Mouse (Mus musculus) liver, embryonic 14.5 days (tissue): ENCODE data around the gene Sostdc1. TPM values are rescaled to one million over a fixed set of nuclear protein-coding genes. Genes with fewer than 3 reads are reported as not detected.
A peak's percentile ranks its signal among the peaks of the same experiment; 100 is the strongest.

Source experiments
- ATAC-seq: fragments of 200-750 bp; cut with Nextera tagmentation; 2 replicates; pipeline ENCODE4 v1.8.0; 2017; ENCODE audit warnings: moderate number of reproducible peaks, mild to moderate bottlenecking, moderate library complexity; ENCODE audit not compliant: insufficient read depth
- DNase-seq, 3 experiments: peaks; one replicate each; pipeline ENCODE4 v3.0.0-alpha.2; 2012 to 2013; ENCODE audit warnings: low read depth in 3 of 3, low spot score in 3 of 3
- H3K27ac ChIP-seq: fragments of 300-500 bp; sonication (generic); 2 replicates; pipeline ENCODE4 v1.5.1; 2014; ENCODE audit warnings: moderate library complexity, mild to moderate bottlenecking, control low read depth, inconsistent platforms
- H3K27me3 ChIP-seq: fragments of 300-500 bp; sonication (generic); 2 replicates; pipeline ENCODE4 v1.6.1; 2014; ENCODE audit warnings: mild to moderate bottlenecking, low read length, moderate library complexity; ENCODE audit not compliant: control insufficient read depth, insufficient read depth
- H3K36me3 ChIP-seq: fragments of 300-500 bp; sonication (generic); replicated peaks from 2 replicates; pipeline ENCODE4 v1.6.1; 2014; ENCODE audit warnings: low read depth; ENCODE audit not compliant: control insufficient read depth, insufficient read depth
- H3K4me1 ChIP-seq, 2 experiments: fragments of 200-500 bp in 1 of 2; fragments of 300-500 bp in 1 of 2; sonication (generic) in 1 of 2; replicated peaks; 2 replicates each; pipeline ENCODE4 v1.6.1; 2012 to 2014; ENCODE audit warnings: antibody characterized with exemption in 1 of 2, inconsistent platforms in 1 of 2, low read length in 1 of 2; ENCODE audit not compliant: control insufficient read depth in 2 of 2, insufficient read depth in 2 of 2
- H3K4me2 ChIP-seq: fragments of 300-500 bp; sonication (generic); 2 replicates; pipeline ENCODE4 v1.6.1; 2014; ENCODE audit warnings: low read depth, mild to moderate bottlenecking, control low read depth, moderate library complexity
- H3K4me3 ChIP-seq, 2 experiments: fragments of 200-500 bp in 1 of 2; fragments of 300-500 bp in 1 of 2; sonication (generic) in 1 of 2; 2 replicates each; pipeline ENCODE4 v1.5.1; 2012 to 2014; ENCODE audit warnings: low read depth in 2 of 2, low read length in 2 of 2, mild to moderate bottlenecking in 2 of 2, control low read depth in 1 of 2, inconsistent platforms in 1 of 2, moderate library complexity in 1 of 2; ENCODE audit not compliant: insufficient read depth in 1 of 2
- H3K9ac ChIP-seq: fragments of 300-500 bp; sonication (generic); replicated peaks from 2 replicates; pipeline ENCODE4 v1.6.1; 2014; ENCODE audit warnings: mild to moderate bottlenecking, control low read depth, moderate library complexity
- H3K9me3 ChIP-seq: fragments of 300-500 bp; sonication (generic); 2 replicates; pipeline ENCODE4 v1.6.1; 2016; ENCODE audit warnings: low read length, mixed read lengths; ENCODE audit not compliant: control insufficient read depth
- CTCF ChIP-seq: IDR thresholded peaks from 2 replicates; pipeline ENCODE4 v1.5.1; 2016; ENCODE audit warnings: antibody characterized with exemption, low read depth, control low read depth
- EP300 ChIP-seq: IDR thresholded peaks from 2 replicates; pipeline ENCODE4 v1.6.1; 2016; ENCODE audit warnings: antibody characterized with exemption, low read depth
- WGBS: fragments of 180-500 bp; shearing (Covaris S2); extraction: QIAGEN DNeasy Blood & Tissue Kit; methylation state at CpG from one replicate; pipeline ENCODE4 v1.1.7; 2014; ENCODE audit not compliant: insufficient replicate concordance; 5-methylcytosine and 5-hydroxymethylcytosine counted together
- polyA plus RNA-seq, 2 experiments: library from polyadenylated mRNA; depleted of rRNA in 1 of 2; stranded (reverse) in 1 of 2; unstranded in 1 of 2; fragments of >200 nt; fragmentation: Nextera tagmentation in 1 of 2; extraction: Ambion mirVana in 1 of 2; gene quantifications; 2 replicates each; pipeline versions ENCODE4 v1.2.1 to v1.2.3; 2012 to 2014

Gene Sostdc1
- polyA plus RNA-seq, 2 experiments: 0.05 to 0.07 TPM

DNA sequence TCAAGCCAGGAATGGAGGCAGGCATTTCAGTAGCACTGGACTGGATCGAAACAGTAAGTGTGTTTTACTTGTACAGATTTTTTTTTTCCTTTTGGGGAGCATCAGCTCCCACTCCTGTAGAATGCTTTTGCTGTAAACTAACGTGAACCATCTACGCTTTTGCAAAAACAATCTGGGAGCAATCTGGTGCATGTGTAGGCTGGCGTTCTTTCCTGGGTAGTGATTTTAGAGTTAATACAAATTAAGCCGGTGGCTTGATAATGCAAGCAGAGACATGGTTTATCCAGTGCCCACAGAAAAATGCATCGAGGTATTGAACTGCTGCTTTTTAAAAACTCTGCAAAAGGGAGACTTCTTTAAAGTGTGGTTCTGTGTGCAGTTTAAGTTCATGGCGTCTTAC is 507 bp downstream of the Sostdc1 start:
- no peaks in the 10 kb centered on the region for H3K9me3 ChIP-seq
- DNase-seq: no peak
- no peak overlapping the region for H3K27ac ChIP-seq
- no peaks in the 10 kb centered on the region for H3K36me3 ChIP-seq
- no peak overlapping the region for H3K9ac ChIP-seq
- TF ChIP-seq CTCF: no peak
- no peak for TF ChIP-seq EP300
- ATAC-seq: no peak
- no peaks in the 10 kb centered on the region for H3K4me1 ChIP-seq
- H3K4me2 ChIP-seq: no peak overlapping the region
- WGBS: 66% methylated on average over 7 of the region's 7 CpGs
- H3K4me3 ChIP-seq: no peak overlapping the region
- peaks cover 3% of the 10 kb centered on the region; the same call in 1 of the 2 replicates for H3K27me3 ChIP-seq

DNA sequence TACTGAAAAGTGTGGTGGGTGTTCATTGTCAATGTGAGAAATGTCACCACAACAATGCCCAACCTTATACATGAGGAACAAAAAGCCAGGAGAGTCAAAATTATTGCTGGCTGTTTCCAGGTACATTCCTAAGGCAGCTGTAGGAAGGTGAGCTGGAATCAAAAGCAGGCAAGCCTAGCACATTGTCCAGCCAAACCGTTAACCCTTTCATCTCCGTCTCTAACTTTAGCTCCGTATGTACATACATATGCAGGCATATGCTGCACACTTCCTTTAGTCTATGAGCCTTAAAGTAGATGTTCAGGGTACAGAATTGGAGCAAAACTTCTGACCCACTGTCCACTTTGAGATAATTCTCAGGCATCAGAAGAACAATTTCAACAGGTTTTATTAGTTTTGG is 1.6 kb downstream of the Sostdc1 start:
- H3K36me3 ChIP-seq: no peaks in the 10 kb centered on the region
- no peaks in the 10 kb centered on the region for H3K4me1 ChIP-seq
- TF ChIP-seq EP300 (no peak), CTCF (no peak)
- no peak for ATAC-seq
- H3K9ac ChIP-seq: no peak overlapping the region
- no peak for DNase-seq
- H3K9me3 ChIP-seq: no peaks in the 10 kb centered on the region
- H3K4me2 ChIP-seq: no peak overlapping the region
- H3K27me3 ChIP-seq: peaks cover 3% of the 10 kb centered on the region; the same call in 1 of the 2 replicates
- no peak overlapping the region for H3K4me3 ChIP-seq
- no peak overlapping the region for H3K27ac ChIP-seq
- WGBS: 76% methylated on average over 3 of the region's 3 CpGs

DNA sequence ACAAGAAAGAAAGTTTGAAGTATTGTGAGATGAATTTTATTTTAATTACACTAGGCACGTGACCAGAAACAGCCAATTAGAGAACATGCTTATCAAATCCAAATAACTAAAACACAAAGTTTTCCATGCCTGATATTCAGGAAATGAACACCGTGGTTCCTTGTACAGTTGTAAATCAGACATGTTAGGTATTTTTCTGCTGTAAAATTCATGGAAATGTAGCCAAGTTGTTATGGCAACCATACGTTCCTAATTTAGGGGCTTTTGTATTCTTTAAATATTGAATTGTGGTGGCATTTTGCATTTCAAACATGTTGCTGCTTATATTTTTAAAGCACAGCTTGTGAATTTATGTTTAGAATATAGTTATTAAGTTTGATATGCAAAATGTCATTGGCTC is 2.1 kb downstream of the Sostdc1 start:
- Histone ChIP-seq H3K4me3 (no peak overlapping the region), H3K4me2 (no peak overlapping the region), H3K4me1 (no peaks in the 10 kb centered on the region), H3K9me3 (no peaks in the 10 kb centered on the region), H3K27me3 (peaks cover 3% of the 10 kb centered on the region; the same call in 1 of the 2 replicates), H3K36me3 (no peaks in the 10 kb centered on the region), H3K9ac (no peak overlapping the region), H3K27ac (no peak overlapping the region)
- TF ChIP-seq CTCF: no peak
- no peak for TF ChIP-seq EP300
- 59% methylated on average over 3 of the region's 3 CpGs for WGBS
- no peak for DNase-seq
- ATAC-seq: no peak

DNA sequence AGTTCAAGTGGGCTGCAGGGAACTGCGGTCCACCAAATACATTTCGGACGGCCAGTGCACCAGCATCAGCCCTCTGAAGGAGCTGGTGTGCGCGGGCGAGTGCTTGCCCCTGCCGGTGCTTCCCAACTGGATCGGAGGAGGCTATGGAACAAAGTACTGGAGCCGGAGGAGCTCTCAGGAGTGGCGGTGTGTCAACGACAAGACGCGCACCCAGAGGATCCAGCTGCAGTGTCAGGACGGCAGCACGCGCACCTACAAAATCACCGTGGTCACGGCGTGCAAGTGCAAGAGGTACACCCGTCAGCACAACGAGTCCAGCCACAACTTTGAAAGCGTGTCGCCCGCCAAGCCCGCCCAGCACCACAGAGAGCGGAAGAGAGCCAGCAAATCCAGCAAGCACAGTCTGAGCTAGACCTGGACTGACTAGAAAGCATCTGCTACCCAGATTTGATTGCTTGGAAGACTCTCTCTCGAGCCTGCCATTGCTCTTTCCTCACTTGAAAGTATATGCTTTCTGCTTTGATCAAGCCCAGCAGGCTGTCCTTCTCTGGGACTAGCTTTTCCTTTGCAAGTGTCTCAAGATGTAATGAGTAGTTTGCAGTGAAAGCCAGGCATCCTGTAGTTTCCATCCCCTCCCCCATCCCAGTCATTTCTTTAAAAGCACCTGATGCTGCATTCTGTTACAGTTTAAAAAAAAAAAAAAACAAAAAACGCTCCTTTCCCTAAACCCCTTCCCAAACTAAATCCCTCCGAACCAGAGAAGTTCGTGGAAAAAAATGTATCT is 3.3 kb downstream of the Sostdc1 start:
- H3K9ac ChIP-seq: no peak overlapping the region
- no peak for TF ChIP-seq EP300
- peak overlapping the region; percentile 5 to 17; a peak in 3 of 4 replicates for H3K4me3 ChIP-seq
- H3K27me3 ChIP-seq: peaks cover 3% of the 10 kb centered on the region; the same call in 1 of the 2 replicates
- H3K4me1 ChIP-seq: no peaks in the 10 kb centered on the region
- DNase-seq (peak in 1 of 3 experiments; percentile 1), ATAC-seq (no peak)
- 4% methylated on average over 30 of the region's 30 CpGs for WGBS
- H3K27ac ChIP-seq: no peak overlapping the region
- no peaks in the 10 kb centered on the region for H3K9me3 ChIP-seq
- H3K4me2 ChIP-seq: peak overlapping the region; percentile 50
- H3K36me3 ChIP-seq: no peaks in the 10 kb centered on the region

DNA sequence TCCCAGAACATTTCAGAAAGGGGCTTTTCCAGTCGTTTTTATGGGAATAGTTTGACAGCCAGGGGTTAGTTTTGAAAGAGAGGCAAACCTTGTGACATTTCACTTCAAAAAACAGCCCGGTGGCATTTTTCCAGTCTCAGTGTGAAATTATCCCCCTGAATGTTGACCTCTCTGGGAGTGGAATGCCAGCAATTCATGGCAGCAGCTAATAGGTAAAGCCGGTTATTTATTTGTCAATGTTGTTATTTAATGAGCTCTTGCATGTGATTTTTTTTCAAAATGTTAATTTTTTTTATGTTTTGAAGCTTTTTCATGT is 3.8 kb downstream of the Sostdc1 start:
- DNase-seq (no peak), ATAC-seq (no peak)
- Histone ChIP-seq H3K9me3 (no peaks in the 10 kb centered on the region), H3K4me1 (no peaks in the 10 kb centered on the region), H3K9ac (no peak overlapping the region), H3K36me3 (no peaks in the 10 kb centered on the region), H3K4me3 (no peak overlapping the region), H3K27ac (no peak overlapping the region), H3K27me3 (peaks cover 3% of the 10 kb centered on the region; the same call in 1 of the 2 replicates), H3K4me2 (no peak overlapping the region)
- WGBS: 30% methylated on average over 3 of the region's 3 CpGs
- TF ChIP-seq CTCF: no peak
- TF ChIP-seq EP300: no peak
